Mouse (Mus musculus): ENCODE data around the gene Sbf2. TPM values are rescaled to one million over a fixed set of nuclear protein-coding genes. Genes with fewer than 3 reads are reported as not detected.

Gene Sbf2
- total and polyA plus RNA-seq, 2 experiments from 2014 or later: 41.0 to 80.1 TPM

DNA sequence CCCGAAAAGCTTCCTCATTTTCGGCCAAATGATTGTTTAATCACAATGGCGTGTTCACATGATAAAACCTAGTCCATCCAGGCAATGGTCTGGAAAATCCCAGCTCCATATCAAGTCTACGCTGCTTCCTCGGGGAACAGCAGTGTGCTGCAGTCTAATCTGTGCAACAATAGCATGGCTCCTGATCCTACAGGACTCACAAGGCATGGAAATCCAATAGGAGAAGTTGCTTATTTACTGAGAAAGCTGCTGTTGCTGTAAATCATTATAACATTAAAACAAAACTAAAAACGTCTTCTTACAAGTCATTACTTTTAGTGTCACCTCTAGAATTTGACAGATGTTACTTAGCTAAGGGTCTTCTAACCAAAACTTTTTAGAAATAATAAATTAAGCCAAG is 143.7 kb downstream of the Sbf2 start:
- H3K4me2 ChIP-seq (ENCODE audit: low read depth, low read length, poor library complexity, severe bottlenecking): no peak overlapping the region
- TF ChIP-seq CTCF (IDR thresholded peaks at IDR 0.05): no peak
- H3K27ac ChIP-seq (ENCODE audit: low read depth, low read length): no peak overlapping the region
- H3K9me3 ChIP-seq (ENCODE audit: low read length): no peaks in the 10 kb centered on the region
- 81% methylated on average over 6 of the region's 6 CpGs for WGBS
- no peaks in the 10 kb centered on the region for H3K36me3 ChIP-seq (ENCODE audit: insufficient read depth, low read length)
- H3K27me3 ChIP-seq (ENCODE audit: insufficient read depth, low read length): no peaks in the 10 kb centered on the region
- DNase-seq (ENCODE audit: low spot score): no peak
- no peak overlapping the region for H3K4me3 ChIP-seq (ENCODE audit: low read depth, low read length)
- no peak for ATAC-seq (ENCODE audit: low FRiP score)
- no peak overlapping the region for H3K9ac ChIP-seq (replicated peaks; ENCODE audit: low read length, poor library complexity, severe bottlenecking)
- no peaks in the 10 kb centered on the region for H3K4me1 ChIP-seq (ENCODE audit: insufficient read depth, low read length)

DNA sequence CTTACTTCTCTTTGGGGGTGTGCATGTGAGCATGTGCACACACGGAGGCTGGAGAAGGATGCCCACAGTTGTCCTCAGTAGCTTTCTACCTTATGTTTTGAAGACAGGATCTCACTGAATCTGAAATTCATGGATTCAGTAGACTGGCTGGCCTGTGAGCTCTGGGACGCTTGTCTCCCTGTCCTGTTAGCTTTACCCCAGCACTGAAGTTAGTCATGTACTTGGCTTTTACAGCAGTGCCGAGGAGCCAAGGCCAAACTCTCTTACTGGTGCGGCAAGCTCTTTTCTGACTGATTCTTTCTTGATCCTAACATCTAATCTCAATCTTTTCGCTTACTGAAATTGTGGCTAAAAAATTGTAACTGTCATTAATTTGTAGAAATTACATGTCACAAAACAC is 151.3 kb downstream of the Sbf2 start:
- 92% methylated on average over 5 of the region's 5 CpGs for WGBS
- Histone ChIP-seq H3K9me3 (ENCODE audit: low read length) (no peaks in the 10 kb centered on the region), H3K36me3 (ENCODE audit: insufficient read depth, low read length) (no peaks in the 10 kb centered on the region; the same call in 1 of the 2 replicates), H3K4me1 (ENCODE audit: insufficient read depth, low read length) (no peaks in the 10 kb centered on the region), H3K27ac (ENCODE audit: low read depth, low read length) (no peak overlapping the region), H3K27me3 (ENCODE audit: insufficient read depth, low read length) (no peaks in the 10 kb centered on the region), H3K4me2 (ENCODE audit: low read depth, low read length, poor library complexity, severe bottlenecking) (no peak overlapping the region), H3K4me3 (ENCODE audit: low read depth, low read length) (no peak overlapping the region), H3K9ac (replicated peaks; ENCODE audit: low read length, poor library complexity, severe bottlenecking) (no peak overlapping the region)
- DNase-seq (ENCODE audit: low spot score): no peak
- ATAC-seq (ENCODE audit: low FRiP score): no peak
- TF ChIP-seq CTCF (IDR thresholded peaks at IDR 0.05): no peak

DNA sequence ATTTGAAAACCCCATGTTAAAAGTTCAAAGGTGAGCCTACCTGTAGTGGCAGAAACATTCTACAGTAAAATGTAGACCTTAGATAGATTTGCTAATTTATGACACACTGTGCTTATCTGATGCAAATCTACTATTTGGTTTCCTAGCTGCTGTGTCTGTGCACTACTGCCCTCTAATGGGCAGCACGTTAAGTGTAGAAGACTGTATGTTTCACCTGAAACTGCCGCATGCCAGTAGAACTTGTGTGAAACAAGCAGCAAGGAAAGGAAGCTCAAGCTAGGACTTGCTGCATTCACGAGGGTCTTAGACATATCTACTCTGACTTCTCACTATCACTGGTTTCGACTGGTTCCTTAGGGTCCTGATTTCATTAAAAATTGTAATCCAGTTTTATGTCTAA is 182.4 kb downstream of the Sbf2 start:
- 26% methylated on average over 4 of the region's 4 CpGs for WGBS

DNA sequence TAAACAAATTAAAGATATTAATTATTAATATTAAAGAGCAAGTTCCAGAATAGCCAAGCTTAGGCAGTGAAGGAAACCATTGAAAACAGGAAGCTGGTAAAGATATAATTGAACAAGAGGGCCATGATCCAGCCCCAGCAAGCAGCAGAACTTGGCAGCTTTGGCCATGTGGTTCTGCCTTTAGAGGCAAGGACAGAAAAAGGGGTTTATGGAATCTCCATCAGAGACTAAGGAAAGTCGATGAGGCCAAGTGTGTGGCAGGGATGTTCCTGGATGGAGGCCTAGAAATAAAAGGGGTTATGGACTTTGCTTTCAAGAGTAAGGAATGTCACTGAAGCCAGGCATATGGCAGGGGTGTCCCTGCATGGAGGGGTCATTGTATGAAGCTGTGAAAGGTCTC is 198.4 kb downstream of the Sbf2 start:
- WGBS: 91% methylated on average over 1 of the region's 1 CpGs
- Histone ChIP-seq H3K9me3 (ENCODE audit: low read length) (no peaks in the 10 kb centered on the region), H3K4me3 (ENCODE audit: low read depth, low read length) (no peak overlapping the region), H3K36me3 (ENCODE audit: insufficient read depth, low read length) (0 out of 2 replicates have a peak, but pooled peaks cover 9% of the 10 kb centered on the region), H3K27me3 (ENCODE audit: insufficient read depth, low read length) (no peaks in the 10 kb centered on the region), H3K4me2 (ENCODE audit: low read depth, low read length, poor library complexity, severe bottlenecking) (no peak overlapping the region), H3K9ac (replicated peaks; ENCODE audit: low read length, poor library complexity, severe bottlenecking) (no peak overlapping the region), H3K4me1 (ENCODE audit: insufficient read depth, low read length) (no peaks in the 10 kb centered on the region), H3K27ac (ENCODE audit: low read depth, low read length) (no peak overlapping the region)
- ATAC-seq (ENCODE audit: low FRiP score): no peak
- no peak for DNase-seq (ENCODE audit: low spot score)
- TF ChIP-seq CTCF (IDR thresholded peaks at IDR 0.05): no peak

More for the DNA sequence above, 182.4 kb downstream of the Sbf2 start:
- Histone ChIP-seq H3K27ac (ENCODE audit: low read depth, low read length) (no peak overlapping the region), H3K9me3 (ENCODE audit: low read length) (no peaks in the 10 kb centered on the region), H3K4me3 (ENCODE audit: low read depth, low read length) (no peak overlapping the region), H3K36me3 (ENCODE audit: insufficient read depth, low read length) (no peaks in the 10 kb centered on the region), H3K27me3 (ENCODE audit: insufficient read depth, low read length) (no peaks in the 10 kb centered on the region), H3K9ac (replicated peaks; ENCODE audit: low read length, poor library complexity, severe bottlenecking) (no peak overlapping the region), H3K4me1 (ENCODE audit: insufficient read depth, low read length) (no peaks in the 10 kb centered on the region), H3K4me2 (ENCODE audit: low read depth, low read length, poor library complexity, severe bottlenecking) (no peak overlapping the region)
- TF ChIP-seq CTCF (IDR thresholded peaks at IDR 0.05): peak; percentile 87
- DNase-seq (ENCODE audit: low spot score) (peak; percentile 70), ATAC-seq (ENCODE audit: low FRiP score) (no peak)

DNA sequence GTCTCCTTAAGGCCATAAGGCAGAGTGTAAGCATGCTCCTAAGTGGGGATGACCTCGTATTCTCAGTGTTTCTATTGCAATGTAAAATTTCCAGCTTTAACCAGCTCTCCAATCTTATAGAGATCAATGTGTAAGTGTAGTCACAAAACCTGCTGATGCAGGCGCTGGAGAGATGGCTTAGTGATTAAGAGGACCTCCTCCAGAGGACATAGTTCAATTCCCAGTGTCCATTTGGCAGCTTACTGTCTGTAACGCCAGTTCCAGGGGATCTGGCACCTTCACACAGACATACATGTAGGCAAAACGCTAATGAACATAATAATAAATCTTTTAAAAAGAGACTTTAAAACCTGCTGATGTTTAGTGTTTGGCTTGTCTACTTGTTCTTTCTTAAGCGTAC is 200.4 kb downstream of the Sbf2 start:
- TF ChIP-seq CTCF (IDR thresholded peaks at IDR 0.05): no peak
- Histone ChIP-seq H3K4me2 (ENCODE audit: low read depth, low read length, poor library complexity, severe bottlenecking) (no peak overlapping the region), H3K9me3 (ENCODE audit: low read length) (no peaks in the 10 kb centered on the region), H3K27me3 (ENCODE audit: insufficient read depth, low read length) (no peaks in the 10 kb centered on the region), H3K4me3 (ENCODE audit: low read depth, low read length) (no peak overlapping the region), H3K9ac (replicated peaks; ENCODE audit: low read length, poor library complexity, severe bottlenecking) (no peak overlapping the region), H3K27ac (ENCODE audit: low read depth, low read length) (no peak overlapping the region), H3K4me1 (ENCODE audit: insufficient read depth, low read length) (no peaks in the 10 kb centered on the region), H3K36me3 (ENCODE audit: insufficient read depth, low read length) (0 out of 2 replicates have a peak, but pooled peaks cover 9% of the 10 kb centered on the region)
- DNase-seq (ENCODE audit: low spot score) (no peak), ATAC-seq (ENCODE audit: low FRiP score) (no peak)
- 91% methylated on average over 5 of the region's 5 CpGs for WGBS

DNA sequence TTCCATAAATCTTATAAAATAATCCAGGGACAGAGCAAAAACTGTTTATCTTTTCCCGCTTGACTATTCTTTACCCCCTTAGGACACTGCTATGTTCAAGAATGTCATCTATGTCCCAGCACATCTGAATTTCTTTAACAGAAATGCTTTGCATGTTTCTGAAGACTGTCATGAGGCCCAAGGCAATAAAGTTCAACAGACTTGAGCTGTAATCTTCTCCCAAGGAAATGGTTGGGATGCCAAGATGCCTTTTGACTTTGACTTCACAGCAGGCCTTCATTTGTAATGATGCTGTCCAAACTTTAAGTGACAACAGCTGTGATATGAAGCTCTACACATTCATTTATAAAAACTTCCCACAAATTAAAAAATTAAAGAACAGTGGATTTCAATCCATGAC is 212.6 kb downstream of the Sbf2 start:
- Histone ChIP-seq H3K4me3 (ENCODE audit: low read depth, low read length) (no peak overlapping the region), H3K27me3 (ENCODE audit: insufficient read depth, low read length) (no peaks in the 10 kb centered on the region), H3K9ac (replicated peaks; ENCODE audit: low read length, poor library complexity, severe bottlenecking) (no peak overlapping the region), H3K36me3 (ENCODE audit: insufficient read depth, low read length) (no peaks in the 10 kb centered on the region; the same call in 1 of the 2 replicates), H3K27ac (ENCODE audit: low read depth, low read length) (no peak overlapping the region), H3K9me3 (ENCODE audit: low read length) (no peaks in the 10 kb centered on the region), H3K4me2 (ENCODE audit: low read depth, low read length, poor library complexity, severe bottlenecking) (no peak overlapping the region), H3K4me1 (ENCODE audit: insufficient read depth, low read length) (no peaks in the 10 kb centered on the region)
- TF ChIP-seq CTCF (IDR thresholded peaks at IDR 0.05): no peak
- 79% methylated on average over 1 of the region's 1 CpGs for WGBS
- DNase-seq (ENCODE audit: low spot score): no peak
- no peak for ATAC-seq (ENCODE audit: low FRiP score)

Measured in midbrain, postnatal 0 days (tissue).